Mouse (Mus musculus) kidney, postnatal 14 days (tissue): ENCODE measurements around the gene Tectb.
A peak's percentile ranks its signal among the peaks of the same experiment; 100 is the strongest.
"Not testable (repeated sequence)": the region's sequence is repeated elsewhere in the genome, so short reads cannot be mapped to it uniquely, and the experiment has no call there.

Source experiments
- DNase-seq: peaks from one replicate; pipeline ENCODE4 v3.0.0; 2022; ENCODE audit warnings: mixed read lengths

The Tectb gene

DNA sequence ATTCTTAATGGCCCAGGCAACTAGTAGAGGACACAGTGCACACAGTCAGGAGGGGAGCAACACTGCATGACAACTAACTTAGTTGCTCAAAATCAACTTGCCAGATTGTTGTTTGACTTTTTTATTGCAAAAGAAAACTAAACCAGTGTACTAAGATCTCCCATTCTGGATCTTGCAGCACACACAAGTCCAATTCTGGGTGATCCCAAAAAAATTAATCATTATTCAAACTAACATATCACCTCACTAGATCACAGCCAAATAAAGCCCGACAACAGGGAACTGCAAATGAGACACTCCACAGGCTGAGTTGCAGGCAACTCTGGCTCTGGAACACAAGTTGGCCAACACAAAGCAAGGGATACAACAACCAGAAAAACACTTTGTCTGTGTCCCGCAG, 13.8 kb upstream of the Tectb start:
- no peak for DNase-seq

DNA sequence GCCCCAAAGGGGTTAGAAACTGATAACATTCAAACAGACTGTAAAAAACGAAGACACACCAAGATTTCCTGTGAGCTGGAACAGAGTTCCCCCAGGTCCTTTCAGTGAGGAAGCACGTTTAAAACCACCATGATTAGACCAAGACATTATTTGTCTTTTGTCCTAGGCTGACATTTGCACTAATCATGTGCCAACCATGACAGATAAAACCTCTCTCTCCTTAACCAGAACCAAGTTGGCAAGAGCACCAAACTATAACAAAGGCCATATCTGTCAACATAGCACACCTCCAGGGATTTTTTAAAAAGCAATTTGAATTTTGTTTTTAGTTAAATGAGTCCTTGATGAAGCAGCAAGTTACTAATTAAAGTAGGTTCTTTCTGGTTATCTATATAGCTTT, 12.8 kb upstream of the Tectb start:
- no peak for DNase-seq

DNA sequence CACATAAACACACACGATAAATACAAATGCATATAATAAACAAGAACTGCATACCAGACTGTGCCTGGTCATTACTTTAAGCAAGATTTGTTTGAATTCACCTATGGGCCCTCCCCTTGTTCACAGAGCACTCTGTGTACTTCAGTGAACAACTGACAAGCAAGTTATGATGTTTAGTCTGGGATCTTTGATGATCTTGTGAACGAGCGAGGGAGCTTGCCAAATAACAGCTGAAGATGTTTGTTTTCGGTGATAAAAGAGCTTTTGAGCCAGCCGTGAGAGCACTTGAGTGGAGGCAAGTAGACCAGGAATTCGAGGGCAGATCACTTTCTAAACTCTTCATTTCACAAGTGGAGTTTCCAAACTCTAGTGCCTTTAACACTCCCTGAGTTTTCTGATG, 12.2 kb upstream of the Tectb start:
- DNase-seq, result no peak

DNA sequence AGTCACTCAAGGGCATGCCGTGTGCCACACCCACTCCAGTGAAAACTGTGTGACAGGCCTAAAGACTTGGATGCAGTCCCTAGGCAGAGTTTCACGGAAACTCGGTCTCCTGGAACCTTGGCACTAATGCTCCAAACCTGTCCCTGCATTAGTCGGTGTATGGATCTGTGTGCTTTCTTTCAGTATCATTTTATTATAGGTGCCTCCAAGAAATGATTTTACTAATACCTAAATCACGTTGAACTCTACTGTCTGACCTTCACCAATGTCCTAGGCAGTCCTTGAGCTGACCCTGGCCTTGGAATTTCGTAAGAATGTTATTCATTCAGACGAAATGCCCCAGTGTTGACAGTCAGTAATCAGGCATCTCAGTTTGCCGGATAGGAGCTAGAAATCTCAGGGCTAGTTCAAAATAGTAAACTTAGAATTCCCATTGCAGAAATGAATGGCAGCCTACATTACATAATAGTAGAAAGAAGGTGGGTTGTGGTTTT, 11.2 kb upstream of the Tectb start:
- not testable (repeated sequence) for DNase-seq

DNA sequence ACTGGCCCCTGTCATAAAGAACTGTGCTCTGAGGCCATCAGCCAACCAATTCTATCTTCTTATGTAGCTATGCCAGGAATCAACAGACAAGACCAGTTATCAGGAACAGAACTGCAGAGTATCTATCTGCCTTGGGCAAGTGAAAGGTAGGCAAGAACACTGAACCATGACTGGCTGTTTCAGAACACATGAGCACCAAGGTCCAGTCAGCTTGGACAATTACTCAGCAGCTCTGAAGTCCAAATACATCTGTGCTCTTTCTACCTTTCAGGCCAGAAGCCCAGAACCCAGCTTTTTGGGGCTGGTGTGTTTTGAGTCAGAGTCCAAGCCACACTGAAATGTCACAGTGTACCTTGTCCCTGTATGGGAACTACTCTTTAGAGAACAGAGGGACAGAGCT, 10.1 kb upstream of the Tectb start:
- no peak for DNase-seq

DNA sequence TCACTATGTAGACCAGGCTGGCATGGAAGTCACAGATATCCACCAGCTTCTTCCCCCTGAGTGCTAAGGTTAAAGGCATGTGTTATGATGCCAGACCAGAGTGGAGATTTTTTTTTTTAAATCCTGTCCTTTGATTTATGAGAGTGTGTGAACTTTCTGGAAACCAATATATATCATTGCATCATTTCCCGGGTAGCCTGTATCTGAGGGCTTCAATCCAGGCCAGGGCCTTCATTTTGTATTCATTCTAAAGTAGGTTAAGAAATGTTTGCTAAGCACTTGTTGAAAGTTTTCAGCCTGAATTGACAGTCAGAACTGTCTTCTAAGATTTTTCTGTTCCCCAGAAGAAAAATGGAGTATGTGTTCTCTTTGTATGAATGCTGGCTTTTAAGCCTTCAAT, 8.9 kb upstream of the Tectb start:
- no peak for DNase-seq

DNA sequence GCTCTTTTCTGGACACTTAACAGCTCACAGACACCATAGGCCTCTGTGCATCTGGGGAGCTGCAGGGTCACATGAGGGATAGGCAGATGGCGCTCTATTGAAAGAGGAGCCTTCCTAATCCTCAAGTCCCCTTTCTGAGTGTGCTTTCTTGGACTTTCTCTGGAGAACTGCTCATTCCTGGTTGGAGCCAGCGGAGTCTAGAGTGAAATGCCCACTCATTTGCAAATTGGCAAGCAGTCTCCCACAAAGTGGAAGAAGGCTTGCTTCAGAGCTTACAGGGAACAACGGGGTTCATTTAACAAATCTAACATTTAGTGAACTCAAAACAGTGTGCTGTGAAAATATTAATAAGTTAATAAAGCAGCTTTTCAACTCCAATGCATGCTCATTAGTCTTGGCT, 3.4 kb upstream of the Tectb start:
- no peak for DNase-seq

DNA sequence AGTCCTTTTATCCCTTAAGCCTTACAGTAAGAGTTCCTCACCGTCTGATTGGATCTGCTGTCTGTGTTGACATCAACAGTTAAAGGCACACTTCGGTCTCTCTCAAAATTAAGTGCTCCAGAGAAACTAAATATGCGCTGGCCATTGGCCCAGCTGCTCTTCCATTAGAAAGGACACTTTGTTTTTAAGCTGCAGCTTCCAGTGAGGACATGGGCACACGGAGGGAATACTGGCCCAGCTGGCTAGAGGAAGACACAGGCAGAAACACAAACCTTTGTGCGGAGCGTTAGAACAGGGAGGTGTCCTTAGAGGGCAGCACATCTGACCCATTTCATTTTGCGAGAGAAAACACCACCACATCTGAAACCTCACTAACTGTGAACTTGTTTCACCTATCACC, 3.9 kb downstream of the Tectb start:
- no peak for DNase-seq

DNA sequence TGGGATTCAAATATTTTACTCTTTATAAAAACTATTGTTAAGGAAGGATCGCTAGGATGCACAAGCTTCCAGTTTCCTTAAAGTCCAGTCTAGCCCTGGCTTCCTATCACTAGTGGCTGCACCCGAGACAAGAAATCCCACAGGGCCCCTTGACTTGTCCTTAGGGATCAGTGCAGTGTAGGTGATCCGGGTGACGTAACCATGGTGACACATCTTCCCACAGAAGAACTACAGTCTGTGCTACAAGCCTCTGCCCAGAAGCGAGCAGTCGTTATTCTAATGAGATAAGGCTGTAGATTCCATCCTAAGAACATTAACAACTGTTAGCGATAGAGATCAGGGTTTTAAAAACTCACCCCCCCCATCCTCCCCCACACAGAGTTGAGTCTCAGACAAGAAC, 4.5 kb downstream of the Tectb start:
- no peak for DNase-seq

DNA sequence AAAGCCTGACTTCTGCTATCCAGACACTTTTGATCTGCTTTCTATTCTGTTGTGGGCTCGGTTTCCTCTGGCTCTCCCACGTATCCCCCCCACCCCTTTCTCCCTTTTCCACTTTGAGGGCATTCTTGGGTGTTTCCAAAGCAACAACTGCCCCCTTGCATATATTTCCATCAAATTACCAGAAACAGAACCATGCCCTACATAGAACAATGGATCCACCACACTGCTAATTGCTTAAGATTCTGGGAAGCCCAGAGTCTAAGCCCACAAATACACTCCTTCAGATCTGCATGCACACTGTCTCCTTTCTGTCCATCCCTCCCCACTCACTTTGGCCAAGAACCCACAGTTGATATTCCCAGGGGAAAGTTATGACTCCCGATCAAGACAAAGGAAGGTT, 5.1 kb downstream of the Tectb start:
- DNase-seq, result no peak

DNA sequence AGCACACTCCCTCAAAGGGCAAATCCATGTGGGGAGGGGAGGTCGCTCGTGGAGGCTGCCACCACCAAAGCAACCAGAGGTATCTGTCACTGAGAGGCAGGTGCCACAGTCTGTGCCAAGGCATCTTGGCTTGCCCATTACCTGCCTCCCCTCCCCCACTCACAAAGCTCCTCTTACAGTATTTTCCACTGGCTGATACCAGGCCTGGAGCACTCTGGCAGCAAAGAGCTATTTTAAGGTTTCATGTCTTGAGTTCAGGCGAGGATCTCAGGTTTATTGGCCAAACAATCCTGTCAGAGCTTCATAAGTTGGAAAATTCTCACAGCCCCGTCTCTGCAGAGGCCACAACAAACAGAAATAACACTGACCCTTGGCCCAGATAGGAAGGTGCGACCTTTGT, 9.5 kb downstream of the Tectb start:
- peak; percentile 24 for DNase-seq

DNA sequence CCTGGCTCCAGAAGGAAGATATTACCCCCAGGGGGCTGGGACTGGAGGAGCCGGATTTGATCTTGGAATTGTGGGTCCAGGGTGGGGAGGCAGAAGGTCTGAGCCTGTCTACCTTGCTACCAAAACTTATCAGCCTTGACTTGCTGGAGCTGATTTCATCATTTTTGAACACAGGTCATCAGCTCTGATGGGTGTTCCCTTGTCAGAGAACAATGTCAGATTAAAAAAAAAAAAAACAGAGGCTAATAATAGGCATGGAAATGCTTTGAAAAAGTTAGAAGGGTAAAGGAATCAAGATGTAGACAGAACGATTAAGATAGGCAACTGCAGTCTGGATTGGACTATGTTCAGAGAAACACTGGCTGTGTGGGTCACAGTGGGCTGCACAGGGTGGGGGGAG, 11.1 kb downstream of the Tectb start:
- no peak for DNase-seq

DNA sequence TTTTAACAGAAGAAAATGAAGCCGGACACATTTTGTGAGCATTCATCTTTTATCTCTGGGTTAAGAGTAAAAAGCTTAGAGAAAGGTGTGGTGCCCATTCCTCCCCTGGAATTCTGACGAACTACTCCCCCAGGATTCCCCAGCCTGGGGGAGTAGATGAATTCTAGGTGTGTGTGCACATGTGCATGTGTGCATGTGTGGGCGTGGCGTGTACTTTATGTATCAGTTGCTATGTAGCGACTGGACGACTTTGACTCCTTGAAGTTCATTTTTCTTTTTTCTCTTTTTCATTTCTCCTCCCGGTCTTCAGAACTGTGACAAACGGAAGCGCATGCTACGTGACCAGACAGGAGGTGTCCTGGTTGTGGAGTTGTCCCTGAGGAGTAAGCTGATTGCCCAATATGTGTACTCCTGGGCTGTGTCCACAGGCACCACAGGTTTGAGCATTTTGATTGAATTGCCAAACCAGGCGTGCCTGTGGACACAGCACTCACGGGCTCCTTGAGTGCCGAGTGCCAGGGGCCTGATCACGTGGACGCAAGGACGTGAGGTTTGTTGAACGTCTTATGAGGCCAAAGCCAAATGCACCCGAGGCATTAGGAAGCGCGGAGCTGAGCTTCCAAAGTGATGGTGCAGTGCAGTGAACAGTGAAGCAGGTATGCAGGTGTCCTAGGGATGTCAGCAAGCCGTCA, 11.9 kb downstream of the Tectb start:
- DNase-seq, result no peak

DNA sequence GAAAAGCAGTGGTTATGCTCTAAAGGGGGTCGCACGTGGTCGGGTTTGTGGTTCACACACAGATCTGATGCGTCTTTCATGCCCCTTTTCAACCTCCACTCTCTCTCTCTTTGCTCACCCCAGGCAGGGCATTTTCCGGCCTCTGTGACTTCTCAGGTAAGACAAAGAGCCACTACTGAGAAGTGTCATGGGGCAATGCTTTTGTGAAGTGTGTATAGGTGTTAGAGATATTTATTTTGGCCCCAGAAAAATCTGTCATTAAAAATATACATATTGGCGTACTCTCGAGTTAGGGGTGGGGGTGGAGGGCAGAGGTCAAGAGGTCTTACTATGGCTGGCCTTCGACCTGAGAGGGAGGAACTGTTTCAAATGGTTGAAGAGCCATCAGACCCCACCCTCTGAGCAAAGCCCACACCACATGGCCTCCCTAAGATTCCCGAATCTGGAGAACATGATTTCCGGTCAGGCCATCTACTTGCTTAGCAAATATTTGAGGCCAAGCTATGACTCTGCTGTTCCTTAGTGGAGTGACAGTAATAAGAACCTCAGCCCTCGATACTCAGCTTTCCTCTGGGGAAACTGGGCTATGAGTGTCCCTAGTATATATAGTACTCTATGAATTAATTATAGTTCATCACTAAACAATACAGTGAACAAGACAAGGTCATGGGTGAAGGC, 13.3 kb downstream of the Tectb start:
- peak; percentile 21 for DNase-seq

DNA sequence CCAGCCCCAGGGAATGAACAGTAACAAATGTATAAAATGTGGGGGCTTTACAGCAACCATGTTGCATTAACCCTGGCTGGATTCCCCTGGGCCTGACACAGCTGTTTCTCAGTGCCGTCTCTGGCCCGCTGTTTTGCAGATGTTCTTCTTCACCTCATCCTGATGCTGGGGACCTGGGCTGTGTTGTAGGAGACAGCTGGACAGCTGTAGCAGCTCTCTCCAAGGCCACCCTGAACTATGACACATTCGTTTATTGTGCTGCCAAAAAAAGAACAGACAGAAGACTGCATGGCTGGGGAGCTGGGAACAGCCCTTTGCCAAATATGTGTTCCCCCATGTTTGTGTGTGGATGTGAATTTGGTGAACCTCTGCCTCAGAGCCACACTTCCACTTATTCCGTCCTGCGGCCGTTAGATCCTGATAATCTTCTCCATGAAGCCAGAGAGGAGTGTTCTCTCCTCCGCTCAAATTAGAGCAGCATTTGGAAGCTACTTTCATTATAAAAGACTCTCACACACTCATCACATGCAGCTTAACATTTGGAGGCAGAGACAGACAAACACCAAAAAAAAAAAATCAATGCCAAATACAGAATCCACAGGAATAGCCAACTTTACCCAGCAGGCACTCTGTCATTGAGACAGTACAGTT, 14.1 kb downstream of the Tectb start:
- peak; percentile 41 for DNase-seq

DNA sequence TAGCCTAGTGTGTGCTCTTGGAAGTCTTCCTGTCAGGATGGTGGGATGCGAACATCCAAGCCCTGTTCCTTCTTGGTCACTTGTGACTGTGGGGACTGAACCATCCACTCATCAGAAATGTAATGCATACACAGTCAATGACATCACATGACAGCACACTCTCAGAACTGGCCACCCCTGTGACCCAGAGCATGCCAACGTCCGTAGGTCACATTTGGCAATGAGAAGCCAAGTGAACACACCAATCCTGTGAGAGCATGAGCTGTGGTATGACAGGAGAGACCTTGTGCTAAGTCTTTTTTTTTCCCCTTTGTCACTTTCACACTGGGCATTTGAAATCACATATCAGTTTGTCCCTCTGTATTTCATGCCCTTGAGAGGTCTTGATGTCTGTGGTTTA, 15.0 kb downstream of the Tectb start:
- no peak for DNase-seq

DNA sequence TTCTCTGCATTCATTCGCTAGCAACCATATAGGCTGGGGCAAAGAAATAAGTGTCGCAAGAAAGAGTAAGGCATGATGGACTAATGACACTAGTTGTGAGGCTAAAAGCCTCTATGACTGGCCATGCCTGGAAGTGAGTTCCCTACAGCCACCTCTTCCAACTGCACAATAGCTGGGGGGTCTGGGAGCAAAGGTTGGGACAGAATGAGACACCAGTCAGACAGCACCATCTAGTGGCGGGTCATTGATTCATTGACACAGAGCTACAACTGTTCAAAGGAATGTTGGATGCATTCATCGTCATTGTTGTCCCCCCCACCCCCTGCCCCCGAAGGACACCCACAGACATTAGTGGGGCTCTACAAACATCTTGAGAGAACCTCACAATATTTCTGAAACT, 17.8 kb downstream of the Tectb start:
- peak; percentile 79 for DNase-seq

DNA sequence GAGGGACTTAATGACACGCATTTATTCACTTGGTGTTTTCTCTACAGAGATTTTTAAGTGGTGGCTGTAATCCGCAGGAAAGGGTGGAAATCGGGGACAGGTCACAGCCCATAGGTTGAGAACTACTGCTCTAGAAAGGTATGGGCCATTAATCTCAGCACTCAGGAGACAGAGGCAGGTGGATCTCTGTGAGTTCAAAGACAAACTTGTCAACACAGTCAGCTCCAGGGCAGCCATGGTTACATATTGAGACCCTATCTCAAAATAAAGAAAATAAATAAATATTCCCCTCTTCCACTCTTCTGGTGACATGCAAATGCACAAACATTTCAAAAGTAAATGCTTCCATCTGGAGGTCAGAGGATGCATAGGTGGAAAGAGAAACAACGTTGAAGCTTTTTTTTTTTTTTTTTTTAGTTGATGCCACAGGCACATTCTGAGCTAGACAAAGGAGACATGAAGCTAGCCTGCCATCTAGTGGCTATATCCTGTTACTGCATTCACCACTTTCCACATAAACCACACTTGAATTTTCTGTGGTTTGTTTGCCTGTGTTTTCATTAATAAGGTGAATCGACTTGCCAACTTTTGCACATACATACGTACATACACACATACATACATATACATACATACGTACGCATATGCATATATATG, 26.1 kb downstream of the Tectb start:
- peak; percentile 68 for DNase-seq

DNA sequence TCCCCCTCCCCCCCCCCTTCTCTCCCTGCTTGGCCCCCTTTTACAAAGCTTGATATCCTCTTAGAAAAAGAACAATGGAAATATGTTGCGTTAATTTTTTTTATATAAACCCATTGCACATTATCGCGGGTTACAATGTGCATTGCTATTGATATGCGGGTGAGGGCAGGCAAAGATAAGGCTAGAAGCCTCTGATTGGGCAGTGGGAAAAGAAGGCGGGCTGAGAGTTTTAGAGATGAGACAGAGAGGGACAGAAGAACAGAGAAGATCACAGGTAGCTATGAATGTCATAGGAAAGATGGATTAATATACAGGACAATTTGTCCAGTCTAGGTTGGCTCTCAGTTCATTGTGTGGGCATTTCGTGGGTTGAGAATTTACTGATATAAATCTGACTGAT, 26.7 kb downstream of the Tectb start:
- DNase-seq, result no peak

DNA sequence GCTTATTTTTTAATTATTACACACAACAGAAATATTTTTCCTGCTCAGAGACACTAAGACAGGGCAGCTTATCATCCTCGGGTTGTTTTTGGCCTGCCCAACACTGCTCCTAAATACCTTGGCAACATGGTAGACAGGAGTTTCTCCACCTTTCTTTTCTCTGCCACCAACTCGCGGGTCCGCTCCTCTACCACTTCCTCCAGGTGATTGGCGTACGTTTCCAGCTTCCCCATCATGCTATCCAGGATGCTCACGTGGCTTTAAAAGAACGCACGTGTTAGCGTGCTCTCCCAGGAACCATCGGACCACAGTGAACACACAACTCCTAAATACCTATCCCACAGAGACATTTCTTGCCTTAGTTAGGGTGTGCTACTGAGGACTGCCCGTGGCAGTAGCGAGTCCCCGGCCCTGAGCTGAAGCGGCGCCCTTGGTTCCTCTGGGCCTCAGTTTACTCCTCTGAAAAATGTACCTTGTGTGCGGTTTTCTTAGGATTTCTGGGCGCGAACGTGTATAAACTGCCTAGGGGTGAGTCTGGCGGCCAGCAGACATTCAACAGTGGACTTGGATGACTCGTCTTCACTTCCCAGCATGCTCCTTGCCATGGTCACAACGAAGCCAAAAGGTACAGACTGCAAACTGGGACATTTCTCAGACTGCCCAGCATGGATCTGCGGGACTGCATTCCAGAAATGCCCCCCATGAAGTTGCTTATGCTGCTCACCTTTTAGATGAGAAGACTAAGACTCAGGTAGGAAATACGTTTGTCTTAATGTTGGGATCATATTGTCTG, 27.4 kb downstream of the Tectb start:
- DNase-seq, result no peak

DNA sequence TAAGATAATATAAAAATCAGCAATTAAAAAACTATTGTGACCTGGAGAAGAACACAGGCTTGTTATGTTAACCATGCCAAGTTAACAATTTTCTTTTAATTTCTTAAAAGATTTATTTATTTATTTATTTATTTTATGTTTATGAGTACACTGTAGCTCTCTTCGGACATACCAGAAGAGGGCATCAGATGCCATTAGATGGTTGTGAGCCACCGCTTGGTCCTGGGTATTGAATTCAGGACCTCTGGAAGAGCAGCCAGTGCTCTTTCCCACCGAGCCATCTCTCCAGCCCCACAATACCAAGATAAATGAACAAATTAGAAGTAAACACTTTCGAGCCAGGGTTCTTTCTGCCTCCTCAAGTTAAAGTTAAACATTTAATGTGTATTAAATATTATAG, 28.1 kb downstream of the Tectb start:
- DNase-seq, result no peak

DNA sequence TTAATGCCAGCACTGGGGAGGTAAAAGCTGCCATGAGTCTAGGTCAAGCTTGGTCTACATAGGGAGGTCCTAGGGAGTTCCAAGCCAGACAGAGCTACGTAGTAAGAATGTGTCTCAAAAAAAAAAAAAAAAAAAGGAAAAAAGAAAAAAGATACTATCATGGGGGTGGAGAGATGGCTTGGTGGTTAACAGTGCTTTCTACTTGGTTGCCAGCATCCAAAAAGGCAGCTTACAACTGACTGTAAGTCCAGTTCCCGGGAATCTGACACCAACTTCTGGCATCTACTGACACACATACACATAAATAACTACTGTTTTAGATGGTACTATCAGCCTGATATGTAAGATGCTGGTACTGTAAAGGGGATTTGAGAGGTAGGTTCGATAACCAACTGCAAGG, 28.6 kb downstream of the Tectb start:
- DNase-seq, result no peak

DNA sequence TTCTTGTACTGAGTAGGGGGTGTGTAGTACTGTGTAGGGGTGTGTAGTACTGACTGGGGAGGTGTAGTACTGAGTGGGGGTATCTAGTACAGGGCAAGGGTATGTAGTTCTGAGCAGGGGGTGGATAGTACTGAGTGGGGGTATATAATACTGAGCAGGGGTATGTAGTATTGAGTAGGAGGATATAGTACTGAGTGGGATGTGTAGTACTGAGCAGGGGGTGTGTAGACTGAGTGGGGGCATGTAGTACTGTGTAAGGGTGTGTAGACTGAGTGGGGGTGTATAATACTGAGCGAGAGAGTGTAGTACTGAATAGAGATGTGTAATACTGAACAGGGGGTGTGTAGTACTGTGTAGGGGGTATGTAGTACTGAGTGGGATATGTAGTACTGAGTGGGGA, 31.2 kb downstream of the Tectb start:
- DNase-seq, result no peak
